Mouse (Mus musculus): ENCODE data around the gene Cebpzos.

DNA sequence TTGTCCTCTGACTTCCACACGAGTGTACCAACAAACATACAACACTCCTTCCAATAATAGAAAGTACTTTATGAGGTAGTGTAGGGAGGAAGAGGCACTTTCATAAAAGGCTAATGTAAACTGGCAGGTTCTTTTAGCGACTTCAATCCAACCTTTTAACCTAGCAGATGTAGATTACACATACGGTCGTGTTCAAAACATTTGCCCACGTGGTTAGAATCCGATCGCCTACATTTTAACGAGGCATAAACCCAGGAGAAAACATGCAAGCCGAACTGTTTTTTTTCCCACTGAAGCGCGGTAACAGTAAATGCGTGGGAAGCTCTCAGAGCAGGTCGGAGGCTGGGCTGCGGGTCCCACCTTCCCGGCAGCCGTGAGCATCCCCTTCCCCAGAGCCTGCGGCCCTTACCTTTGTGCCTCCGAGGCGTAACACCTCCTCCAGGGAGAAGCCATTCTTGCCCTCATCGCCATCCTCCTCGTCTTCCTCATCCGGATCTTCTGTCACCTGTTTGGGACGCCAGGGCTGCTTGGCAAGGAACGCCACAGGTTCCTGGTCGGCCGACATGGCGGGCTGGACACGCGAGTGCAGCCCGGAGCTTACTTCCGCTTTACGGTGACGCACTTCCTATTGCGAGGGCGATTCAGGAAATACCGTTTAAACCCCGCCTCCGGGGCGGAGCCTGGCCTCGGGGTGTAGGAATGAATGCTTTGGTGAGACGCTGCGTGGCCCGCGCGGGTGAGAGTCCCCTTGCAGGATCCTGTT lies 20.3 kb downstream of the Cebpzos start, which contains the start of the genes Cebpz and Ndufaf7:
- no peak for TF ChIP-seq CTCF (IDR thresholded peaks at IDR 0.05; ENCODE audit: low read depth, low read length)
- TF ChIP-seq POLR2AphosphoS5 (IDR thresholded peaks at IDR 0.05; ENCODE audit: insufficient replicate concordance, low read depth, low read length): no peak

All from G1E (cell line).